Mouse (Mus musculus) testis, adult 2 months (tissue): ENCODE data around the gene Ncoa5.

Experiments used
- CTCF ChIP-seq: fragments of 200-500 bp; IDR thresholded peaks from 2 replicates; pipeline ENCODE4 v1.5.1; 2012; ENCODE audit warnings: low read depth, mild to moderate bottlenecking, inconsistent platforms, low read length, moderate library complexity; ENCODE audit not compliant: control insufficient read depth, insufficient read depth, insufficient replicate concordance
- POLR2A ChIP-seq: fragments of 200-500 bp; IDR thresholded peaks from 2 replicates; pipeline ENCODE4 v1.6.1; 2012; ENCODE audit warnings: low read depth, mild to moderate bottlenecking, inconsistent platforms, low read length, moderate library complexity; ENCODE audit not compliant: control insufficient read depth

DNA sequence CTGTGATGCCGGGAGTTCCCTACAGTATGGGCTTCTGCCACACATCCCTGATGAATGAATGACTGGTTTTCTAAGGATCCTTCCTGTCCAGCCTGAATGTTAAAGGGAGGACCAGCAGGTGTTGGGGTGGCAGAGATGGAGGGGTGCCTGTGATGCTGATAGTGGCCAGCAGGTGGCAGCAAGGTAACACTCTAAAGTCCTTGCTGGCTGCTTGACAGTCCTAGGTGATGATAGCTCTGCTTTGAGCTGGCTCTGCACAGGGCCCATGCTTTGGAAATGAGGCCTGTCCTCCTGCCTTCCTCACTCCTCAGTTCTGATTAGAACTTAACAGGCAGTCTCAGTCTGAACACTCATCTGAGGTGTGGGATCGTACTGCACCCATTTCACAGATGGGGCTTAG lies 40.3 kb upstream of the Ncoa5 start:
- peak; percentile 96; the same call in 1 of the 2 replicates for TF ChIP-seq CTCF
- TF ChIP-seq POLR2A: no peak
